Mouse (Mus musculus) right cerebral cortex, adult 18-20 months (tissue): Measurements from ENCODE around the gene Lnpep.

Source experiments
- DNase-seq: peaks from one replicate; pipeline ENCODE4 v3.0.0; 2022; ENCODE audit warnings: mixed read lengths

Gene Lnpep

DNA sequence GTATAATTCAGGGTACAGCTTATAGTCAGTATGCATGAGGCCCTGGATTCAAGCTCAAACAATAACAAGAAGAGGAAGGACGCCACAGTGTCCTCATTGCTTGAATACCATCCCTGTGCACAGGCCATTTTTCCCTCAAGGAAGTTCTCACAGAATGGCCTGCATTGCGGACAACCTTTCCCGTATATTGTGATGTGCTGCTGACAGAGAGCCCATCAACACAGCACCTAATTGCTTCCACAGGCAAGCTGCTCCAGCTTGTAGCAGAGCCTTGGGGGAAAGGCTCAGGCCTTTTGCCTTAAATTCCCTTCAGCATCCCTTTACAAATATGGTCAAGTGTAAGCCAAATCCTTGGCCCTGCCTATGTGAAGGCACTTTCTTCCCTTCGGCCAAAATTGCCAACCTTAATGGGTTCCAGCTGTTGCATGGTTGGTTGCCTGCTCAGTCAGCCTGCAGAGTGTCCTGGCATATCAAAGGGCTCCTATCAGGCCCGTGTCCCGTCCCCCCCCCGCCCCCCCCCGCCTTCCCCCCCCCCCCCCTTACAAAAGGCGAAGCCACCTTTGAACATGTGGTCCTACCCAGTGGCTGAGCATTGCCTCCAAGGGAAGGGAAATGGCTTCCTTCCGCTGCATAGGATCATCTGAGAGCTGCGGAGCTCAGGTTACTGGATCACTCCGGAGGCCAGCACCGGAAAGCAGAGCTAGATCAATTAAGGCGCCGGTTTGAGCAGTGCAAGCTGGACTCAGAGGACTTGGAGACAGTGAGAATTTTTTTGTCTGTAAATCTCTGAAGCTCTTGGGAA, 133.8 kb downstream of the Lnpep start:
- no peak for DNase-seq

DNA sequence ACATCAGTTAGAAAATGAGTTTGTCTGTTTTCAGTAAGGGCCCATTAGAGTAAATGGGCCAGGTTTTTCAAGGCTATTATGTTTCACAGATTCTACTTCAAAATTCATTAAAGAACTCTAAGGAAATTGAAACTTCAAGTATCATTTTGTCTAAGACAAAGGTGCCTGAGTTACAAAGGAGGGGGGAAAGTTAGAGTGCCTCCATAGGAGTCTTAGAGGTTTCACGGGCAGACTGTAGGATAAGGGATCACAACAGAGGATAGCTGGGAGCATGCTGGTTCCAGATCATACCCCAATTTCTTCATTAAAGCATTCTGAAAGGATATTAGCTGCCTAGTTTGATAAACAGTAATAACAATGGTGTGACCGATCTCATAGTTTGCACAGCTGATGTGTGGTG, 139.1 kb downstream of the Lnpep start:
- no peak for DNase-seq
